Mouse (Mus musculus): ENCODE measurements around the gene Ptgis. TPM values are rescaled to one million over a fixed set of nuclear protein-coding genes. Genes with fewer than 3 reads are reported as not detected.

Gene Ptgis
- polyA plus RNA-seq, 1 experiment from 2014 or later, result 5.6 TPM

- Histone ChIP-seq H3K9ac (no peak overlapping the region), H3K36me3 (no peaks in the 10 kb centered on the region), H3K9me3 (no peaks in the 10 kb centered on the region), H3K27me3 (no peaks in the 10 kb centered on the region), H3K4me1 (replicated peaks) (no peaks in the 10 kb centered on the region), H3K4me2 (no peak overlapping the region), H3K27ac (replicated peaks) (no peak overlapping the region), H3K4me3 (no peak overlapping the region)
- 82% methylated on average over 4 of the region's 4 CpGs for WGBS
- no peak for ATAC-seq (ENCODE audit: low read depth)
Measured at GRCm38 (mm10) chr2:167261106-167261505, 20.7 kb upstream of the Ptgis start.

- Histone ChIP-seq H3K4me1 (replicated peaks) (peaks cover under 1% of the 10 kb centered on the region; the same call in 1 of the 2 replicates), H3K9me3 (no peaks in the 10 kb centered on the region), H3K9ac (no peak overlapping the region), H3K4me2 (no peak overlapping the region), H3K36me3 (no peaks in the 10 kb centered on the region), H3K4me3 (no peak overlapping the region), H3K27me3 (no peaks in the 10 kb centered on the region), H3K27ac (replicated peaks) (no peak overlapping the region)
- WGBS, result 48% methylated on average over 3 of the region's 3 CpGs
- no peak for ATAC-seq (ENCODE audit: low read depth)
Measured at GRCm38 (mm10) chr2:167257790-167258189, 17.4 kb upstream of the Ptgis start.

- Histone ChIP-seq H3K36me3 (no peaks in the 10 kb centered on the region), H3K4me3 (no peak overlapping the region), H3K9me3 (no peaks in the 10 kb centered on the region), H3K9ac (no peak overlapping the region), H3K4me1 (replicated peaks) (peaks cover 5% of the 10 kb centered on the region; the same call in 1 of the 2 replicates), H3K27me3 (no peaks in the 10 kb centered on the region), H3K4me2 (no peak overlapping the region), H3K27ac (replicated peaks) (no peak overlapping the region)
- 70% methylated on average over 6 of the region's 6 CpGs for WGBS
- ATAC-seq (ENCODE audit: low read depth), result no peak
Measured at GRCm38 (mm10) chr2:167254808-167255207, 14.4 kb upstream of the Ptgis start.

GRCm38 (mm10) chr2:167254185-167254584, 13.8 kb upstream of the Ptgis start:
- peaks cover 5% of the 10 kb centered on the region; the same call in 1 of the 2 replicates for H3K4me1 ChIP-seq (replicated peaks)
- no peaks in the 10 kb centered on the region for H3K36me3 ChIP-seq
- no peaks in the 10 kb centered on the region for H3K27me3 ChIP-seq
- no peak overlapping the region for H3K27ac ChIP-seq (replicated peaks)
- ATAC-seq (ENCODE audit: low read depth), result no peak
- no peaks in the 10 kb centered on the region for H3K9me3 ChIP-seq
- H3K4me3 ChIP-seq, result no peak overlapping the region
- no peak overlapping the region for H3K9ac ChIP-seq
- H3K4me2 ChIP-seq, result no peak overlapping the region
- 60% methylated on average over 7 of the region's 7 CpGs for WGBS

GRCm38 (mm10) chr2:167253476-167253875, 13.1 kb upstream of the Ptgis start:
- ATAC-seq (ENCODE audit: low read depth), result no peak
- H3K27ac ChIP-seq (replicated peaks), result no peak overlapping the region
- no peaks in the 10 kb centered on the region for H3K36me3 ChIP-seq
- 92% methylated on average over 5 of the region's 5 CpGs for WGBS
- no peak overlapping the region for H3K4me2 ChIP-seq
- no peaks in the 10 kb centered on the region for H3K9me3 ChIP-seq
- no peak overlapping the region for H3K4me3 ChIP-seq
- peaks cover 5% of the 10 kb centered on the region; the same call in 1 of the 2 replicates for H3K4me1 ChIP-seq (replicated peaks)
- no peak overlapping the region for H3K9ac ChIP-seq
- H3K27me3 ChIP-seq, result no peaks in the 10 kb centered on the region

GRCm38 (mm10) chr2:167252057-167252687, 11.8 kb upstream of the Ptgis start:
- H3K4me1 ChIP-seq (replicated peaks), result peaks cover 5% of the 10 kb centered on the region; the same call in 1 of the 2 replicates
- no peak overlapping the region for H3K4me3 ChIP-seq
- no peaks in the 10 kb centered on the region for H3K9me3 ChIP-seq
- H3K4me2 ChIP-seq, result no peak overlapping the region
- H3K9ac ChIP-seq, result no peak overlapping the region
- ATAC-seq (ENCODE audit: low read depth), result no peak
- H3K27ac ChIP-seq (replicated peaks), result no peak overlapping the region
- no peaks in the 10 kb centered on the region for H3K36me3 ChIP-seq
- WGBS, result 50% methylated on average over 3 of the region's 3 CpGs
- H3K27me3 ChIP-seq, result no peaks in the 10 kb centered on the region

GRCm38 (mm10) chr2:167250736-167251337, 10.4 kb upstream of the Ptgis start:
- Histone ChIP-seq H3K4me2 (no peak overlapping the region), H3K27ac (replicated peaks) (no peak overlapping the region), H3K36me3 (no peaks in the 10 kb centered on the region), H3K4me1 (replicated peaks) (peaks cover 5% of the 10 kb centered on the region; the same call in 1 of the 2 replicates), H3K9me3 (no peaks in the 10 kb centered on the region), H3K9ac (no peak overlapping the region), H3K4me3 (no peak overlapping the region), H3K27me3 (no peaks in the 10 kb centered on the region)
- no peak for ATAC-seq (ENCODE audit: low read depth)
- WGBS, result 26% methylated on average over 7 of the region's 7 CpGs

- Histone ChIP-seq H3K27ac (replicated peaks) (no peak overlapping the region), H3K9me3 (no peaks in the 10 kb centered on the region), H3K36me3 (no peaks in the 10 kb centered on the region), H3K4me2 (no peak overlapping the region), H3K27me3 (no peaks in the 10 kb centered on the region), H3K9ac (no peak overlapping the region), H3K4me3 (no peak overlapping the region), H3K4me1 (replicated peaks) (peaks cover 5% of the 10 kb centered on the region; the same call in 1 of the 2 replicates)
- 53% methylated on average over 11 of the region's 11 CpGs for WGBS
- no peak for ATAC-seq (ENCODE audit: low read depth)
Measured at GRCm38 (mm10) chr2:167250003-167250735, 9.8 kb upstream of the Ptgis start.

GRCm38 (mm10) chr2:167249591-167249990, 9.2 kb upstream of the Ptgis start:
- Histone ChIP-seq H3K27ac (replicated peaks) (no peak overlapping the region), H3K4me3 (no peak overlapping the region), H3K27me3 (no peaks in the 10 kb centered on the region), H3K36me3 (no peaks in the 10 kb centered on the region), H3K9me3 (peaks cover 3% of the 10 kb centered on the region; the same call in 1 of the 2 replicates), H3K4me1 (replicated peaks) (peaks cover 5% of the 10 kb centered on the region; the same call in 1 of the 2 replicates), H3K9ac (no peak overlapping the region), H3K4me2 (no peak overlapping the region)
- no peak for ATAC-seq (ENCODE audit: low read depth)
- WGBS, result 73% methylated on average over 3 of the region's 3 CpGs

GRCm38 (mm10) chr2:167247823-167248222, 7.4 kb upstream of the Ptgis start:
- WGBS, result 32% methylated on average over 2 of the region's 2 CpGs
- Histone ChIP-seq H3K4me2 (no peak overlapping the region), H3K9me3 (peaks cover 3% of the 10 kb centered on the region; the same call in 1 of the 2 replicates), H3K36me3 (no peaks in the 10 kb centered on the region), H3K4me1 (replicated peaks) (peaks cover 5% of the 10 kb centered on the region; the same call in 1 of the 2 replicates), H3K27me3 (no peaks in the 10 kb centered on the region), H3K4me3 (no peak overlapping the region), H3K9ac (no peak overlapping the region), H3K27ac (replicated peaks) (no peak overlapping the region)
- ATAC-seq (ENCODE audit: low read depth), result no peak

- Histone ChIP-seq H3K9ac (no peak overlapping the region), H3K9me3 (peaks cover 3% of the 10 kb centered on the region; the same call in 1 of the 2 replicates), H3K4me2 (no peak overlapping the region), H3K27me3 (no peaks in the 10 kb centered on the region), H3K4me3 (no peak overlapping the region), H3K4me1 (replicated peaks) (no peaks in the 10 kb centered on the region), H3K36me3 (no peaks in the 10 kb centered on the region), H3K27ac (replicated peaks) (no peak overlapping the region)
- ATAC-seq (ENCODE audit: low read depth), result no peak
- WGBS, result 81% methylated on average over 7 of the region's 7 CpGs
Measured at GRCm38 (mm10) chr2:167246704-167247103, 6.3 kb upstream of the Ptgis start.

GRCm38 (mm10) chr2:167244892-167245291, 4.5 kb upstream of the Ptgis start:
- Histone ChIP-seq H3K4me2 (no peak overlapping the region), H3K27me3 (peaks cover 11% of the 10 kb centered on the region; the same call in 1 of the 2 replicates), H3K36me3 (no peaks in the 10 kb centered on the region), H3K9me3 (peaks cover 3% of the 10 kb centered on the region; the same call in 1 of the 2 replicates), H3K27ac (replicated peaks) (no peak overlapping the region), H3K9ac (no peak overlapping the region), H3K4me3 (no peak overlapping the region), H3K4me1 (replicated peaks) (peaks cover 11% of the 10 kb centered on the region)
- WGBS, result 80% methylated on average over 4 of the region's 4 CpGs
- no peak for ATAC-seq (ENCODE audit: low read depth)
